Mouse (Mus musculus) limb, embryonic 11.5 days (tissue): ENCODE data around the gene Mtus2. TPM values are rescaled to one million over a fixed set of nuclear protein-coding genes. Genes with fewer than 3 reads are reported as not detected.

Source experiments
- ATAC-seq: fragments of 200-750 bp; cut with Nextera tagmentation; 2 replicates; pipeline ENCODE4 v1.8.0; 2017; ENCODE audit warnings: low read depth; ENCODE audit not compliant: insufficient number of reproducible peaks, low FRiP score, low TSS enrichment
- DNase-seq: peaks from one replicate; pipeline ENCODE4 v3.0.0-alpha.2; 2015; ENCODE audit warnings: low spot score
- H3K27ac ChIP-seq: fragments of 300-500 bp; sonication (generic); replicated peaks from 2 replicates; pipeline ENCODE4 v1.5.1; 2014; ENCODE audit warnings: low read depth, mild to moderate bottlenecking, low read length
- H3K27me3 ChIP-seq: fragments of 300-500 bp; sonication (generic); 2 replicates; pipeline ENCODE4 v1.6.1; 2014; ENCODE audit warnings: mild to moderate bottlenecking, low read length, mixed read lengths; ENCODE audit not compliant: control insufficient read depth, insufficient read depth
- H3K36me3 ChIP-seq: fragments of 300-500 bp; sonication (generic); 2 replicates; pipeline ENCODE4 v1.6.1; 2014; ENCODE audit warnings: mild to moderate bottlenecking, low read length, moderate library complexity, mixed read lengths; ENCODE audit not compliant: control insufficient read depth, insufficient read depth
- H3K4me1 ChIP-seq: fragments of 300-500 bp; sonication (generic); 2 replicates; pipeline ENCODE4 v1.6.1; 2014; ENCODE audit warnings: low read length, mixed read lengths; ENCODE audit not compliant: control insufficient read depth, insufficient read depth
- H3K4me2 ChIP-seq: fragments of 300-500 bp; sonication (generic); 2 replicates; pipeline ENCODE4 v1.6.1; 2014; ENCODE audit warnings: low read depth, mild to moderate bottlenecking, moderate library complexity; ENCODE audit not compliant: severe bottlenecking
- H3K4me3 ChIP-seq: fragments of 300-500 bp; sonication (generic); 2 replicates; pipeline ENCODE4 v1.5.1; 2014; ENCODE audit warnings: low read depth, low read length
- H3K9ac ChIP-seq: fragments of 300-500 bp; sonication (generic); 2 replicates; pipeline ENCODE4 v1.6.1; 2014; ENCODE audit warnings: mild to moderate bottlenecking, low read length
- H3K9me3 ChIP-seq: fragments of 300-500 bp; sonication (generic); 2 replicates; pipeline ENCODE4 v1.6.1; 2016; ENCODE audit warnings: low read length; ENCODE audit not compliant: control insufficient read depth
- WGBS: fragments of 180-500 bp; shearing (Covaris S2); extraction: QIAGEN DNeasy Blood & Tissue Kit; methylation state at CpG from one replicate; pipeline ENCODE4 v1.1.7; 2014; 5-methylcytosine and 5-hydroxymethylcytosine counted together
- polyA plus RNA-seq: library from polyadenylated mRNA; unstranded; fragments of >200 nt; fragmentation: Nextera tagmentation; extraction: Ambion mirVana; gene quantifications from 2 replicates; pipeline ENCODE4 v1.2.1, GENCODE M21; 2014

Gene Mtus2
- polyA plus RNA-seq, 1 experiment from 2014 or later, result 4.0 TPM

- DNase-seq (no peak), ATAC-seq (no peak)
- Histone ChIP-seq H3K4me1 (no peaks in the 10 kb centered on the region), H3K9me3 (no peaks in the 10 kb centered on the region; the same call in 1 of the 2 replicates), H3K4me2 (no peak overlapping the region), H3K27me3 (no peaks in the 10 kb centered on the region), H3K36me3 (no peaks in the 10 kb centered on the region), H3K9ac (no peak overlapping the region), H3K27ac (no peak overlapping the region), H3K4me3 (no peak overlapping the region)
- 82% methylated on average over 3 of the region's 3 CpGs for WGBS
These were observed 130.7 kb downstream of the Mtus2 start for GRCm38 (mm10) chr5:148087796-148088195.

- H3K27ac ChIP-seq, result no peak overlapping the region
- no peak overlapping the region for H3K4me2 ChIP-seq
- DNase-seq (no peak), ATAC-seq (no peak)
- no peak overlapping the region for H3K9ac ChIP-seq
- WGBS, result 79% methylated on average over 11 of the region's 11 CpGs
- H3K4me1 ChIP-seq, result no peaks in the 10 kb centered on the region
- no peaks in the 10 kb centered on the region for H3K27me3 ChIP-seq
- H3K36me3 ChIP-seq, result no peaks in the 10 kb centered on the region
- H3K4me3 ChIP-seq, result no peak overlapping the region
- H3K9me3 ChIP-seq, result no peaks in the 10 kb centered on the region
These were observed 133.2 kb downstream of the Mtus2 start for GRCm38 (mm10) chr5:148090191-148090821.

GRCm38 (mm10) chr5:148094640-148095039 lies 137.5 kb downstream of the Mtus2 start:
- no peak for DNase-seq
- Histone ChIP-seq H3K9ac (no peak overlapping the region), H3K27ac (no peak overlapping the region), H3K4me1 (no peaks in the 10 kb centered on the region), H3K4me2 (no peak overlapping the region), H3K9me3 (no peaks in the 10 kb centered on the region), H3K36me3 (no peaks in the 10 kb centered on the region), H3K4me3 (no peak overlapping the region), H3K27me3 (no peaks in the 10 kb centered on the region)
- 59% methylated on average over 10 of the region's 10 CpGs for WGBS
- no peak for ATAC-seq

GRCm38 (mm10) chr5:148099356-148099755 lies 142.2 kb downstream of the Mtus2 start:
- no peaks in the 10 kb centered on the region for H3K9me3 ChIP-seq
- no peak overlapping the region for H3K4me2 ChIP-seq
- H3K4me1 ChIP-seq, result no peaks in the 10 kb centered on the region
- no peak overlapping the region for H3K4me3 ChIP-seq
- H3K27ac ChIP-seq, result no peak overlapping the region
- no peaks in the 10 kb centered on the region for H3K36me3 ChIP-seq
- no peaks in the 10 kb centered on the region for H3K27me3 ChIP-seq
- ATAC-seq (no peak), DNase-seq (no peak)
- 90% methylated on average over 9 of the region's 9 CpGs for WGBS
- H3K9ac ChIP-seq, result no peak overlapping the region

GRCm38 (mm10) chr5:148107324-148107723 lies 150.2 kb downstream of the Mtus2 start:
- Histone ChIP-seq H3K4me3 (no peak overlapping the region), H3K36me3 (no peaks in the 10 kb centered on the region), H3K4me1 (no peaks in the 10 kb centered on the region), H3K27me3 (no peaks in the 10 kb centered on the region), H3K4me2 (no peak overlapping the region), H3K9me3 (no peaks in the 10 kb centered on the region), H3K9ac (no peak overlapping the region), H3K27ac (no peak overlapping the region)
- ATAC-seq (no peak), DNase-seq (no peak)
- 85% methylated on average over 6 of the region's 6 CpGs for WGBS

GRCm38 (mm10) chr5:148107890-148108289 lies 150.8 kb downstream of the Mtus2 start:
- no peaks in the 10 kb centered on the region for H3K36me3 ChIP-seq
- ATAC-seq (no peak), DNase-seq (no peak)
- no peaks in the 10 kb centered on the region for H3K4me1 ChIP-seq
- H3K27me3 ChIP-seq, result no peaks in the 10 kb centered on the region
- WGBS, result 61% methylated on average over 7 of the region's 7 CpGs
- no peak overlapping the region for H3K4me3 ChIP-seq
- H3K9me3 ChIP-seq, result no peaks in the 10 kb centered on the region
- H3K27ac ChIP-seq, result no peak overlapping the region
- no peak overlapping the region for H3K4me2 ChIP-seq
- no peak overlapping the region for H3K9ac ChIP-seq

- DNase-seq, result no peak
- Histone ChIP-seq H3K9me3 (no peaks in the 10 kb centered on the region), H3K4me2 (no peak overlapping the region), H3K4me3 (no peak overlapping the region), H3K27ac (no peak overlapping the region), H3K36me3 (no peaks in the 10 kb centered on the region), H3K4me1 (no peaks in the 10 kb centered on the region), H3K9ac (no peak overlapping the region), H3K27me3 (no peaks in the 10 kb centered on the region)
- WGBS, result 59% methylated on average over 9 of the region's 9 CpGs
- ATAC-seq, result no peak
These were observed 151.2 kb downstream of the Mtus2 start for GRCm38 (mm10) chr5:148108314-148108713.

GRCm38 (mm10) chr5:148115207-148115817 lies 158.2 kb downstream of the Mtus2 start:
- H3K4me3 ChIP-seq, result no peak overlapping the region
- H3K9ac ChIP-seq, result no peak overlapping the region
- H3K4me2 ChIP-seq, result no peak overlapping the region
- 44% methylated on average over 15 of the region's 15 CpGs for WGBS
- H3K4me1 ChIP-seq, result no peaks in the 10 kb centered on the region
- ATAC-seq, result no peak
- H3K27ac ChIP-seq, result no peak overlapping the region
- no peaks in the 10 kb centered on the region for H3K9me3 ChIP-seq
- no peak for DNase-seq
- H3K36me3 ChIP-seq, result no peaks in the 10 kb centered on the region
- no peaks in the 10 kb centered on the region for H3K27me3 ChIP-seq

- H3K4me3 ChIP-seq, result no peak overlapping the region
- no peaks in the 10 kb centered on the region for H3K27me3 ChIP-seq
- 81% methylated on average over 12 of the region's 12 CpGs for WGBS
- H3K36me3 ChIP-seq, result no peaks in the 10 kb centered on the region
- H3K27ac ChIP-seq, result no peak overlapping the region
- DNase-seq, result no peak
- H3K9ac ChIP-seq, result no peak overlapping the region
- no peaks in the 10 kb centered on the region for H3K9me3 ChIP-seq
- no peaks in the 10 kb centered on the region for H3K4me1 ChIP-seq
- no peak for ATAC-seq
- no peak overlapping the region for H3K4me2 ChIP-seq
These were observed 167.2 kb downstream of the Mtus2 start for GRCm38 (mm10) chr5:148124354-148124753.
